Mouse (Mus musculus) ES-Bruce4 (cell line): ENCODE results near the gene Cxcl17. TPM values are rescaled to one million over a fixed set of nuclear protein-coding genes. Genes with fewer than 3 reads are reported as not detected.

Experiments
- H3K27ac ChIP-seq: 2 replicates; pipeline ENCODE4 v1.5.1; 2012; ENCODE audit warnings: low read length, inconsistent platforms; ENCODE audit not compliant: insufficient read depth
- H3K27me3 ChIP-seq: 2 replicates; pipeline ENCODE4 v1.6.1; 2012; ENCODE audit warnings: mild to moderate bottlenecking, low read length, inconsistent platforms; ENCODE audit not compliant: control insufficient read depth, poor library complexity, insufficient read depth, severe bottlenecking
- H3K36me3 ChIP-seq: 2 replicates; pipeline ENCODE4 v1.6.1; 2012; ENCODE audit warnings: inconsistent platforms, mild to moderate bottlenecking, low read length, moderate library complexity; ENCODE audit not compliant: control insufficient read depth, poor library complexity, insufficient read depth, severe bottlenecking
- H3K4me1 ChIP-seq: one replicate; pipeline ENCODE4 v1.8.1; 2011; ENCODE audit warnings: low read length; ENCODE audit not compliant: control insufficient read depth, insufficient read depth
- H3K4me3 ChIP-seq: 2 replicates; pipeline ENCODE4 v1.5.1; 2011; ENCODE audit warnings: low read depth, mild to moderate bottlenecking, low read length
- H3K9ac ChIP-seq: 2 replicates; pipeline ENCODE4 v1.6.1; 2012; ENCODE audit warnings: low read depth, mild to moderate bottlenecking, inconsistent platforms; ENCODE audit not compliant: poor library complexity, severe bottlenecking
- H3K9me3 ChIP-seq: replicated peaks from 2 replicates; pipeline ENCODE4 v1.6.1; 2012; ENCODE audit warnings: mild to moderate bottlenecking, low read length, inconsistent platforms; ENCODE audit not compliant: control insufficient read depth, poor library complexity, insufficient read depth, severe bottlenecking
- CTCF ChIP-seq: IDR thresholded peaks from one replicate; pipeline ENCODE4 v1.8.1; 2011; ENCODE audit warnings: low read depth, low read length
- EP300 ChIP-seq: IDR thresholded peaks from 2 replicates; pipeline ENCODE4 v1.6.1; 2011; ENCODE audit warnings: low read depth, low read length; ENCODE audit not compliant: insufficient read depth
- POLR2A ChIP-seq: IDR thresholded peaks from one replicate; pipeline ENCODE4 v1.8.1; 2011; ENCODE audit warnings: low read length; ENCODE audit not compliant: insufficient read depth
- polyA plus RNA-seq: library from polyadenylated mRNA; stranded (reverse); fragments of >200 nt; gene quantifications from 2 replicates; pipeline ENCODE4 v1.2.4, GENCODE M21; 2011; ENCODE audit warnings: low read depth; ENCODE audit not compliant: missing spikeins, insufficient read depth, insufficient read length

The Cxcl17 gene
- polyA plus RNA-seq, 1 experiment: not detected

- TF ChIP-seq CTCF: peak; percentile 51
- no peak for TF ChIP-seq POLR2A
- no peak overlapping the region for H3K4me3 ChIP-seq
- H3K9ac ChIP-seq: no peak overlapping the region
- H3K9me3 ChIP-seq: no peaks in the 10 kb centered on the region
- no peaks in the 10 kb centered on the region for H3K27me3 ChIP-seq
- H3K27ac ChIP-seq: no peak overlapping the region
- no peaks in the 10 kb centered on the region for H3K36me3 ChIP-seq
- no peaks in the 10 kb centered on the region for H3K4me1 ChIP-seq
Observed at GRCm38 (mm10) chr7:25424429-25424828, 11.7 kb upstream of the Cxcl17 start.

- Histone ChIP-seq H3K9me3 (no peaks in the 10 kb centered on the region), H3K9ac (peak overlapping the region; percentile 32), H3K4me1 (no peaks in the 10 kb centered on the region), H3K27ac (no peak overlapping the region), H3K4me3 (peak overlapping the region; percentile 27), H3K36me3 (no peaks in the 10 kb centered on the region), H3K27me3 (no peaks in the 10 kb centered on the region)
- no peak for TF ChIP-seq EP300
- no peak for TF ChIP-seq CTCF
Observed at GRCm38 (mm10) chr7:25422286-25422841, 9.7 kb upstream of the Cxcl17 start.

GRCm38 (mm10) chr7:25419943-25420342 is 7.3 kb upstream of the Cxcl17 start:
- Histone ChIP-seq H3K9me3 (no peaks in the 10 kb centered on the region), H3K36me3 (no peaks in the 10 kb centered on the region), H3K9ac (no peak overlapping the region), H3K27me3 (no peaks in the 10 kb centered on the region), H3K4me1 (no peaks in the 10 kb centered on the region), H3K4me3 (no peak overlapping the region), H3K27ac (no peak overlapping the region)
- TF ChIP-seq POLR2A (no peak), EP300 (no peak), CTCF (no peak)

GRCm38 (mm10) chr7:25419536-25419935 is 6.8 kb upstream of the Cxcl17 start:
- Histone ChIP-seq H3K9me3 (no peaks in the 10 kb centered on the region), H3K27me3 (no peaks in the 10 kb centered on the region), H3K4me3 (no peak overlapping the region), H3K36me3 (no peaks in the 10 kb centered on the region), H3K27ac (no peak overlapping the region), H3K9ac (no peak overlapping the region), H3K4me1 (no peaks in the 10 kb centered on the region)
- TF ChIP-seq POLR2A: no peak

GRCm38 (mm10) chr7:25417597-25417996 is 4.9 kb upstream of the Cxcl17 start:
- Histone ChIP-seq H3K27me3 (no peaks in the 10 kb centered on the region), H3K27ac (no peak overlapping the region), H3K4me3 (no peak overlapping the region), H3K9ac (no peak overlapping the region), H3K9me3 (no peaks in the 10 kb centered on the region), H3K36me3 (no peaks in the 10 kb centered on the region), H3K4me1 (peaks cover 2% of the 10 kb centered on the region)
- TF ChIP-seq POLR2A (no peak), CTCF (peak; percentile 56)

- H3K27ac ChIP-seq: no peak overlapping the region
- peaks cover 2% of the 10 kb centered on the region for H3K4me1 ChIP-seq
- no peaks in the 10 kb centered on the region for H3K9me3 ChIP-seq
- H3K4me3 ChIP-seq: no peak overlapping the region
- H3K36me3 ChIP-seq: no peaks in the 10 kb centered on the region; the same call in 1 of the 2 replicates
- H3K27me3 ChIP-seq: no peaks in the 10 kb centered on the region
- H3K9ac ChIP-seq: no peak overlapping the region
- TF ChIP-seq POLR2A (no peak), EP300 (no peak), CTCF (no peak)
Observed at GRCm38 (mm10) chr7:25411861-25412260, 825 bp downstream of the Cxcl17 start.
